In genomic region chr11:9136471-9136870, GRCm38 (mm10) we compare ENCODE assay signal across 9 mouse cellular contexts. TPM values are rescaled to one million over a fixed set of nuclear protein-coding genes. Genes with fewer than 3 reads are reported as not detected.
DNase-seq lines count a peak whose midpoint lies in the region; ATAC-seq and TF ChIP-seq lines count a peak whose summit lies in the region.
"Had no signal": no experiment of that assay in that cellular context is flagged by ENCODE, and none has a peak within 500 bp of the region (broad histone marks: within the 10 kb centered on the region; RNA-seq: fewer than 3 reads in every experiment).

No protein-coding gene starts in this region.

- no peak overlapping the region for H3K27ac ChIP-seq in limb, embryonic 11.5 days (replicated peaks; ENCODE audit: low read depth, low read length)
- no peak overlapping the region for H3K27ac ChIP-seq in testis, adult 2 months (ENCODE audit: control insufficient read depth, insufficient read depth, low read depth, low read length)
- H3K27ac ChIP-seq: embryonic facial prominence, embryonic 12.5 days had no signal

- 0 out of 2 replicates have a peak, but pooled peaks cover 2% of the 10 kb centered on the region for H3K27me3 ChIP-seq in limb, embryonic 11.5 days (ENCODE audit: control insufficient read depth, insufficient read depth, low read length)
- H3K27me3 ChIP-seq in testis, adult 2 months (ENCODE audit: control insufficient read depth, insufficient read depth, low read length): no peaks in the 10 kb centered on the region
- H3K27me3 ChIP-seq: embryonic facial prominence, embryonic 12.5 days had no signal

- no peaks in the 10 kb centered on the region for H3K9me3 ChIP-seq in limb, embryonic 11.5 days (ENCODE audit: control insufficient read depth, low read length)
- H3K9me3 ChIP-seq: embryonic facial prominence, embryonic 12.5 days had no signal

- no peak for TF ChIP-seq POLR2A in testis, adult 2 months (IDR thresholded peaks at IDR 0.05; ENCODE audit: control insufficient read depth, low read depth, low read length)

- peak; percentile 85; the same call in 1 of the 2 replicates for TF ChIP-seq CTCF in testis, adult 2 months (IDR thresholded peaks at IDR 0.05; ENCODE audit: control insufficient read depth, insufficient read depth, insufficient replicate concordance, low read depth, low read length)

- 23% methylated on average over 5 of the region's 5 CpGs for WGBS in limb, embryonic 11.5 days

- intact Hi-C loops in gastrocnemius, postnatal 14 days (cut with DNase I; ENCODE audit: low total_unique reads): loop anchor here (2.0 kb wide), 1 partner anchor 154 kb away; no protein-coding TSS in a partner anchor

- no peak; the same call in 1 of the 2 replicates for ATAC-seq in limb, embryonic 11.5 days (ENCODE audit: insufficient number of reproducible peaks, low FRiP score, low TSS enrichment, low read depth)

- DNase-seq in 3T3-L1 (ENCODE audit: low read depth, low spot score): peak; percentile 89
- peak; percentile 73 for DNase-seq in adrenal gland, adult 2 months
- peak; percentile 91 for DNase-seq in embryo, embryonic 10.5 days (ENCODE audit: low spot score)
- DNase-seq in gastrocnemius, postnatal 14 days: peak; percentile 53
- DNase-seq in kidney, adult 8-10 months: peak; percentile 68 to 88
- peak; percentile 88 for DNase-seq in limb, embryonic 11.5 days (ENCODE audit: low spot score)
- DNase-seq in naive thymus-derived CD4-positive, alpha-beta T cell, adult 2 months (ENCODE audit: low read depth): peak; percentile 52

- H3K9ac ChIP-seq in limb, embryonic 11.5 days (ENCODE audit: low read length): no peak overlapping the region
- H3K9ac ChIP-seq: embryonic facial prominence, embryonic 12.5 days had no signal

- no peaks in the 10 kb centered on the region for H3K4me1 ChIP-seq in limb, embryonic 11.5 days (ENCODE audit: control insufficient read depth, insufficient read depth, low read length)
- no peaks in the 10 kb centered on the region for H3K4me1 ChIP-seq in testis, adult 2 months (ENCODE audit: control insufficient read depth, insufficient read depth, low read length)
- H3K4me1 ChIP-seq: embryonic facial prominence, embryonic 12.5 days had no signal

- H3K36me3 ChIP-seq in limb, embryonic 11.5 days (ENCODE audit: control insufficient read depth, insufficient read depth, low read length): no peaks in the 10 kb centered on the region
- no peaks in the 10 kb centered on the region for H3K36me3 ChIP-seq in testis, adult 2 months (ENCODE audit: control insufficient read depth, insufficient read depth, low read length)
- H3K36me3 ChIP-seq: embryonic facial prominence, embryonic 12.5 days had no signal

- no peak overlapping the region for H3K4me2 ChIP-seq in limb, embryonic 11.5 days (ENCODE audit: low read depth, severe bottlenecking)
- H3K4me2 ChIP-seq: embryonic facial prominence, embryonic 12.5 days had no signal

- H3K4me3 ChIP-seq in limb, embryonic 11.5 days (ENCODE audit: low read depth, low read length): no peak overlapping the region
- no peak overlapping the region for H3K4me3 ChIP-seq in testis, adult 2 months (ENCODE audit: control insufficient read depth, low read depth, low read length)
- H3K4me3 ChIP-seq: embryonic facial prominence, embryonic 12.5 days had no signal

RNA-seq across cellular contexts. Expression of gene Upp1, which starts 18.6 kb away (rescaled TPM):
- 1 to 10 TPM; 7.5 to 8.6 TPM for total RNA-seq in adrenal gland, adult 2 months (2021)
- 7.0 and 7.3 TPM in 2 replicates for polyA plus RNA-seq in adrenal gland, adult 2 months (2012; rRNA removed)
- 1 to 10 TPM; 1.1 to 1.3 TPM for total RNA-seq in gastrocnemius, postnatal 14 days (2021)
- 1.9 and 3.5 TPM in 2 replicates for polyA plus RNA-seq in limb, embryonic 11.5 days (2014; fragmentation: Nextera tagmentation; extraction: Ambion mirVana)
- polyA plus RNA-seq in testis, adult 2 months (2012; rRNA removed): 0.88 and 1.5 TPM in 2 replicates

RNA-seq across cellular contexts. Expression of gene Abca13, which starts 55.3 kb away (rescaled TPM):
- under 1 TPM; 0.06 to 0.07 TPM for total RNA-seq in adrenal gland, adult 2 months (2021)
- polyA plus RNA-seq in adrenal gland, adult 2 months (2012; rRNA removed): not detected in 2 replicates
- not detected for total RNA-seq in gastrocnemius, postnatal 14 days (2021)
- polyA plus RNA-seq in limb, embryonic 11.5 days (2014; fragmentation: Nextera tagmentation; extraction: Ambion mirVana): not detected in 2 replicates
- 0.04 and 0.05 TPM in 2 replicates for polyA plus RNA-seq in testis, adult 2 months (2012; rRNA removed)
